Mouse (Mus musculus): ENCODE data around the gene Naa25.

DNA sequence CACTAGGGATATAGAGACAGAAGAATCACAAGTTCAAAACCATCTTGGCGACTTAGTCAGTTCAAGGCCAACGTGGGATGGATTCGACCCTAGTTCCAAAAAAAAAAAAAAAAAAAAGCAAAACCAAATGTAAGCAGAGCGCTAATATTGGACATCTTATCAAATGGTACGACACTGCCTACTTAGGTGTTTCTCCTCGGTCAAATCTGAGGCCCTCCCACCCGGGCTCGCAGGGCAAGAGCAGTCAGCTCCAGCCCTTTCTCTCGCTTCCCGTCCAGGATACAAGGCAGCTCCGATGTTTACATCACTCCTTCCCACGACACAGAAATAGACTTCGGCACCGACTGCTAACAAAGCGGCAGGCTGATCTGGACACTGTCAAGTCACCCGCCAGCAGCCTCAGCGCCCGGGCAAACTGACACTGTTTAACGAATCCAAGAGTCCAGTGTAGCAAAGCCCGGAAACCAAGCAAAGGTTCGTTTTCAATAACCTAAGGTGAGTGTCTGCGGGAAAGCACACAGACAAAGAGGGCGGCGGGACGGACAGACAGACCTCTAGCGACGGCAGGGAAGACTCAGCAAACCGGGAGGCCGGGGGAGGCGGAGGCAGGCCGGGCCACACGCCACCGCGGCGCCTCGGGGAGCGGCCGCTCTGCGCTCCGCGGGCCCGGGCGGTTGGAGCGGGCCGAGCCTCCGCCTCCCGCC lies 12.8 kb upstream of the Naa25 start:
- TF ChIP-seq CTCF (IDR thresholded peaks at IDR 0.05; ENCODE audit: low read depth, low read length): no peak
- no peak for TF ChIP-seq POLR2A (IDR thresholded peaks at IDR 0.05; ENCODE audit: insufficient read depth, low read length)
